Mouse (Mus musculus) liver, embryonic 14.5 days (tissue): ENCODE data around the gene Ipcef1. TPM values are rescaled to one million over a fixed set of nuclear protein-coding genes. Genes with fewer than 3 reads are reported as not detected.

Experiments
- ATAC-seq: fragments of 200-750 bp; cut with Nextera tagmentation; 2 replicates; pipeline ENCODE4 v1.8.0; 2017; ENCODE audit warnings: moderate number of reproducible peaks, mild to moderate bottlenecking, moderate library complexity; ENCODE audit not compliant: insufficient read depth
- DNase-seq, 3 experiments: peaks; one replicate each; pipeline ENCODE4 v3.0.0-alpha.2; 2012 to 2013; ENCODE audit warnings: low read depth in 3 of 3, low spot score in 3 of 3
- H3K27ac ChIP-seq: fragments of 300-500 bp; sonication (generic); 2 replicates; pipeline ENCODE4 v1.5.1; 2014; ENCODE audit warnings: moderate library complexity, mild to moderate bottlenecking, control low read depth, inconsistent platforms
- H3K27me3 ChIP-seq: fragments of 300-500 bp; sonication (generic); 2 replicates; pipeline ENCODE4 v1.6.1; 2014; ENCODE audit warnings: mild to moderate bottlenecking, low read length, moderate library complexity; ENCODE audit not compliant: control insufficient read depth, insufficient read depth
- H3K36me3 ChIP-seq: fragments of 300-500 bp; sonication (generic); replicated peaks from 2 replicates; pipeline ENCODE4 v1.6.1; 2014; ENCODE audit warnings: low read depth; ENCODE audit not compliant: control insufficient read depth, insufficient read depth
- H3K4me1 ChIP-seq, 2 experiments: fragments of 200-500 bp in 1 of 2; fragments of 300-500 bp in 1 of 2; sonication (generic) in 1 of 2; replicated peaks; 2 replicates each; pipeline ENCODE4 v1.6.1; 2012 to 2014; ENCODE audit warnings: antibody characterized with exemption in 1 of 2, inconsistent platforms in 1 of 2, low read length in 1 of 2; ENCODE audit not compliant: control insufficient read depth in 2 of 2, insufficient read depth in 2 of 2
- H3K4me2 ChIP-seq: fragments of 300-500 bp; sonication (generic); 2 replicates; pipeline ENCODE4 v1.6.1; 2014; ENCODE audit warnings: low read depth, mild to moderate bottlenecking, control low read depth, moderate library complexity
- H3K4me3 ChIP-seq, 2 experiments: fragments of 200-500 bp in 1 of 2; fragments of 300-500 bp in 1 of 2; sonication (generic) in 1 of 2; 2 replicates each; pipeline ENCODE4 v1.5.1; 2012 to 2014; ENCODE audit warnings: low read depth in 2 of 2, low read length in 2 of 2, mild to moderate bottlenecking in 2 of 2, control low read depth in 1 of 2, inconsistent platforms in 1 of 2, moderate library complexity in 1 of 2; ENCODE audit not compliant: insufficient read depth in 1 of 2
- H3K9ac ChIP-seq: fragments of 300-500 bp; sonication (generic); replicated peaks from 2 replicates; pipeline ENCODE4 v1.6.1; 2014; ENCODE audit warnings: mild to moderate bottlenecking, control low read depth, moderate library complexity
- H3K9me3 ChIP-seq: fragments of 300-500 bp; sonication (generic); 2 replicates; pipeline ENCODE4 v1.6.1; 2016; ENCODE audit warnings: low read length, mixed read lengths; ENCODE audit not compliant: control insufficient read depth
- CTCF ChIP-seq: IDR thresholded peaks from 2 replicates; pipeline ENCODE4 v1.5.1; 2016; ENCODE audit warnings: antibody characterized with exemption, low read depth, control low read depth
- EP300 ChIP-seq: IDR thresholded peaks from 2 replicates; pipeline ENCODE4 v1.6.1; 2016; ENCODE audit warnings: antibody characterized with exemption, low read depth
- WGBS: fragments of 180-500 bp; shearing (Covaris S2); extraction: QIAGEN DNeasy Blood & Tissue Kit; methylation state at CpG from one replicate; pipeline ENCODE4 v1.1.7; 2014; ENCODE audit not compliant: insufficient replicate concordance; 5-methylcytosine and 5-hydroxymethylcytosine counted together
- polyA plus RNA-seq, 2 experiments: library from polyadenylated mRNA; depleted of rRNA in 1 of 2; stranded (reverse) in 1 of 2; unstranded in 1 of 2; fragments of >200 nt; fragmentation: Nextera tagmentation in 1 of 2; extraction: Ambion mirVana in 1 of 2; gene quantifications; 2 replicates each; pipeline versions ENCODE4 v1.2.1 to v1.2.3; 2012 to 2014

Ipcef1 gene
- polyA plus RNA-seq, 2 experiments: 0.50 to 0.71 TPM

DNA sequence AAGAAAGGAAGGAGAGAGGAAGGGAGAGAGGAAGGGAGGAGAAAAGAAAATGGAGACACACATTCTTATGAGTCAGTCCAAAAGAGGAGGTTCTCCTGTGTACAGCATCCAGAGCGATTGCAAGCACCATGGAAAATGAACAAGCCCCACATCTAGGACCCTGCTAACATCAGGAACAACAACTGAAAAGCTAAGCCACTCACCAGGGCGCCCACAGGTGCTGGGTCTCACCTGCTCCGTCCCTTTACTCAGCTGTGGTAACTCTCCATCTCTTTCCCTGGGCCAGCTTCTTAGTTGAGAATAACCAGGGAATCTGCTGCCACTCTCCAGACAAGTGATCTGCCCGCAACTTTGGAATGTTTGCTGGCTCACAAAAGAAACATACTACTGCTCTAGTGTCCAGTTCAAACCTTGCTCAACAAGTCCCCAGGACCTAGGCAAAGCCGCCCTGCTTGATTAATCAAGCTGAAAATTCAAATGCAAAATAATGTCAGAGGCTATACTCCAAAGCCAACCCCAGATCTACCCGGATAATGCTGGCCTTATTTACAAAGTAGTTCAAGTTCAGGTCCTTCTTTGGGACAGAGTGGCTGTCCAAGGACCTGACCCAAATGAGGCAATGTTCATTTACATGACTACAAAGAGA, 2.4 kb upstream of the Ipcef1 start:
- Histone ChIP-seq H3K27me3 (no peaks in the 10 kb centered on the region), H3K9me3 (no peaks in the 10 kb centered on the region), H3K4me1 (peaks cover 0 to 3% of the 10 kb centered on the region in 2 experiments; a peak in 2 of 4 replicates), H3K4me3 (no peak overlapping the region), H3K9ac (no peak overlapping the region), H3K36me3 (no peaks in the 10 kb centered on the region), H3K4me2 (no peak overlapping the region), H3K27ac (no peak overlapping the region)
- WGBS: 54% methylated on average over 6 of the region's 6 CpGs
- ATAC-seq (no peak), DNase-seq (no peak)
- TF ChIP-seq EP300 (no peak), CTCF (no peak)

DNA sequence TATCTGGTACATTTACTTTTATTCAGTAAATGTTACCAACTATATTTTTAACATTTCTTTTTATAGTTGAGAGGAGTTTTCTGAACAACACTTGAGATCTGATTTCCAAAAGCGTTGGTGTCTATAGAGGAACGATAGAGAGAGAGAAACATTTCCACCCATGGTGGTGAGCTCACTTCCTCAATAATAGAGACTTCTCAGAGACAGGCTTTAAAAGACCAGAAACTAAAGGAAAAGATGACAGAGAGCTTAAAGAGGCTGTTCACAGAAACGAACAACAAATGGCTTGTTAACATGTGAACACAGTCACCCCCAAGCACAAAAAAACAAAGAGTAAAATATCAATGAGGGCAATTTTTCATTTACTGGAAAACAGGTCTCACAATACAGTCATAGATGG, 2.4 kb downstream of the Ipcef1 start:
- no peak overlapping the region for H3K27ac ChIP-seq
- H3K4me1 ChIP-seq: peaks cover 0 to 3% of the 10 kb centered on the region in 2 experiments; a peak in 2 of 4 replicates
- no peak for TF ChIP-seq CTCF
- no peak for TF ChIP-seq EP300
- H3K9ac ChIP-seq: no peak overlapping the region
- H3K36me3 ChIP-seq: no peaks in the 10 kb centered on the region
- no peak for ATAC-seq
- 19% methylated on average over 3 of the region's 3 CpGs for WGBS
- no peak overlapping the region for H3K4me2 ChIP-seq
- no peak for DNase-seq
- no peak overlapping the region for H3K4me3 ChIP-seq
- no peaks in the 10 kb centered on the region for H3K9me3 ChIP-seq
- no peaks in the 10 kb centered on the region for H3K27me3 ChIP-seq

DNA sequence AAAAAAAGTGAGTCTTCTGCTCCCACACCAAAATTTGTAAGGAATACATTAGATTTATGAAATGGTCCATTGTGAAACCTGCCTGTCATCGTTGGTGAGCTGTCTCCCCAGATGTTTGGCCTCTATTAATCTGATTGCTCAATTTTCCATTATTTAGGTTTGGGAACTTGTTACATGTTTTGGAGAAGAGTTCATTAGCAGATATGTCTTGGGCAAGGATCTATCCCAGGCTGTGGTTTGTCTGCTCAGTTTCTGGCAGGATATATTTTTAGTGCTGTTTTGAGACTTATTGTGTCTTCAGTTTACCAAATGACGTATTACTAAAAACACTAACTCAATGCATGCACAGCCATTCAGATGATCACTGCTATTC, 4.4 kb downstream of the Ipcef1 start:
- no peak overlapping the region for H3K4me3 ChIP-seq
- no peak overlapping the region for H3K4me2 ChIP-seq
- ATAC-seq: no peak
- H3K4me1 ChIP-seq: peaks cover 0 to 3% of the 10 kb centered on the region in 2 experiments; a peak in 2 of 4 replicates
- TF ChIP-seq EP300 (no peak), CTCF (no peak)
- no peak overlapping the region for H3K27ac ChIP-seq
- no peaks in the 10 kb centered on the region for H3K27me3 ChIP-seq
- WGBS: 71% methylated on average over 2 of the region's 2 CpGs
- H3K36me3 ChIP-seq: no peaks in the 10 kb centered on the region
- no peaks in the 10 kb centered on the region for H3K9me3 ChIP-seq
- no peak for DNase-seq
- H3K9ac ChIP-seq: no peak overlapping the region

DNA sequence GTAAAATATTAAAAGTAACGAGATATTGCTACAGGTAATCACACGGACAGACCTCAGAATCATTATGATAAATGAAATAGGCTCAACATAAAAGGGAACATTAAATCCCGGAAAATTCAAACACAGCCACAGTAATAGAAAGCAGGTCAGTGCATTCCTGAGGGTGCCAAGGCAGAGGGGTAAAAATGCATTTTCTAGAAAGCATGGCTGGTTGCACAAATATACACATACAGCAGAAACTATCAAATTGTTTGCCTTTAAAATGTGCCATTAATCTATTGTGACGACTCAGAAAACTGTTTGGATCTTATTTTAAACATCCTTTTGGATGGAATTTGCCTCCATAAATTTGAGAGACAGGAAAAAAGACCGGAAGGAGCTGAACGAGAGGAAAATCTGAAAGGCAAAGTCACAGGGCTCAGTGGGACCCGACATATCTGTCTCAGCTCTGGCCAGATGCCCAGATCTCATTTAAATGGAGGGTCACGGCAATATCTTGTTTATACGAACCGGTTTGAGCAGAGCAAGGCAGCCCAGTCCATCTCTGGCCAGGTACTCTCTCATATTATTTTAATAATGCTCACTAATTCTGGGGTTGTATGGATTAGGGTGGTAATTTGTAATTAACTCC, 4.9 kb downstream of the Ipcef1 start:
- Histone ChIP-seq H3K36me3 (no peaks in the 10 kb centered on the region), H3K4me2 (no peak overlapping the region), H3K4me1 (peaks cover 0 to under 1% of the 10 kb centered on the region in 2 experiments; a peak in 2 of 4 replicates), H3K27ac (no peak overlapping the region), H3K4me3 (no peak overlapping the region), H3K9ac (no peak overlapping the region), H3K9me3 (no peaks in the 10 kb centered on the region), H3K27me3 (no peaks in the 10 kb centered on the region)
- ATAC-seq (no peak), DNase-seq (no peak)
- TF ChIP-seq EP300: no peak
- no peak for TF ChIP-seq CTCF
- WGBS: 53% methylated on average over 10 of the region's 10 CpGs

DNA sequence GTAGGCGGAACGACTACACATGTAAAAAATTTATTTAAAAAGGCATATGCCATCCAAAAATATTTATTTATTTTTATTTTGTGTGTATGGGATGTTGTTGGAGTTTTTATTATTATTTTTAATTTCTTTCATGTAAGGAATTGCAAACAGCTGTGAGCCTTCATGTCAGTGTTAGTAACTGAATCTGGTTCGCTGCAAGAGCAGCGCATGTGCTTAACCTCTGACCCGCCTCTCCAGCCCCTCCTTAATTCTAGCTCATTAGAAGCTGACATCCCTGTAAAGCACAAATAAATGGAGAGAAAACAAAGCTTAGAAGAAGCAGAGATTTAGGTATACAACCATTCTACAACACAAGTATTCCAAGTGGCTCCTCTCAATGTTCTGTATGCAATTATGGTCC, 8.4 kb downstream of the Ipcef1 start:
- H3K9ac ChIP-seq: no peak overlapping the region
- ATAC-seq (no peak), DNase-seq (no peak)
- H3K4me1 ChIP-seq: no peaks in the 10 kb centered on the region
- 69% methylated on average over 5 of the region's 5 CpGs for WGBS
- TF ChIP-seq CTCF: no peak
- no peak for TF ChIP-seq EP300
- H3K4me2 ChIP-seq: no peak overlapping the region
- H3K4me3 ChIP-seq: no peak overlapping the region
- no peaks in the 10 kb centered on the region for H3K36me3 ChIP-seq
- no peaks in the 10 kb centered on the region for H3K9me3 ChIP-seq
- no peak overlapping the region for H3K27ac ChIP-seq
- H3K27me3 ChIP-seq: no peaks in the 10 kb centered on the region
